ENCODE assay signal across 15 mouse cellular contexts in the genomic region with DNA sequence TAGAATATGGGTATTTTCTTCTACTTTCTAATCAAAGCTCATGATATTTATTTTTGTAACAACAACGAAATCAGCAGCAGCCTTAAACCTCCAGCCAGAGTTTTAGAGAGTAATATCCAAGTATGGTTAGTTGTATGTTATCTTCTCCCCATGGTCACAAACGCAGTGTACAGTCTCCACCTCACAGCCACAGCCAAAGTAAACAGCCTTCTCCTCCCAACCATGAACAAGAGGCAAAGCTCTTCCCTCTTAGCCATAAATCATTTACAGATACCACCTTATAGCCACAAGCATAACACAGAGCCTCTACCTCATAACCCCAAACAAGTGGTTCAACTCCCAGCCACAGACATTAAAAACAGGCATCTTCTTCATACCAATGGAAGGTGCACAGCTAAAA.
"Had no signal": no experiment of that assay in that cellular context is flagged by ENCODE, and none has a peak within 500 bp of the region (broad histone marks: within the 10 kb centered on the region; RNA-seq: fewer than 3 reads in every experiment).

No protein-coding gene starts in this region.

- H3K9ac ChIP-seq: hindbrain, embryonic 15.5 days; limb, embryonic 12.5 days; liver, embryonic 13.5 days; liver, postnatal 0 days; lung, embryonic 15.5 days; midbrain, embryonic 13.5 days had no signal

- H3K27me3 ChIP-seq: hindbrain, embryonic 15.5 days; limb, embryonic 12.5 days; liver, embryonic 13.5 days; lung, embryonic 15.5 days; megakaryocyte, embryonic 14.5 days; midbrain, embryonic 13.5 days had no signal

- H3K9me3 ChIP-seq: hindbrain, embryonic 15.5 days; limb, embryonic 12.5 days; liver, embryonic 13.5 days; lung, embryonic 15.5 days; megakaryocyte, embryonic 14.5 days; midbrain, embryonic 13.5 days had no signal

- ATAC-seq: intestine, embryonic 16.5 days; liver, postnatal 0 days; midbrain, embryonic 13.5 days had no signal

- DNase-seq: liver; liver, embryonic 13.5 days; liver, postnatal 0 days; lung, postnatal 14 days; right cerebral cortex, postnatal 25 days; thymus, adult 18-20 months; thymus, postnatal 14 days had no signal

- H3K4me1 ChIP-seq: hindbrain, embryonic 15.5 days; limb, embryonic 12.5 days; liver, embryonic 13.5 days; lung, embryonic 15.5 days; megakaryocyte, embryonic 14.5 days; midbrain, embryonic 13.5 days had no signal

- H3K27ac ChIP-seq: hindbrain, embryonic 15.5 days; left cerebral cortex, adult 2 months; limb, embryonic 12.5 days; liver, embryonic 13.5 days; lung, embryonic 15.5 days; macrophage; midbrain, embryonic 13.5 days had no signal

- H3K4me3 ChIP-seq: hindbrain, embryonic 15.5 days; left cerebral cortex, adult 2 months; limb, embryonic 12.5 days; liver, embryonic 13.5 days; lung, embryonic 15.5 days; megakaryocyte, embryonic 14.5 days; midbrain, embryonic 13.5 days had no signal

- H3K4me2 ChIP-seq: hindbrain, embryonic 15.5 days; limb, embryonic 12.5 days; liver, embryonic 13.5 days; lung, embryonic 15.5 days; midbrain, embryonic 13.5 days had no signal

- H3K36me3 ChIP-seq: hindbrain, embryonic 15.5 days; limb, embryonic 12.5 days; liver, embryonic 13.5 days; lung, embryonic 15.5 days; midbrain, embryonic 13.5 days had no signal
